Mouse (Mus musculus): ENCODE measurements around the gene Kcne2.

The Kcne2 gene

GRCm38 (mm10) chr16:92292101-92292500 is at the start of gene Kcne2:
Kcne2 (plus strand) TSS chr16:92292389.
- no peak for DNase-seq

GRCm38 (mm10) chr16:92245909-92246308 is 46.3 kb upstream of the Kcne2 start:
- DNase-seq, result no peak

- no peak for DNase-seq
Observed at GRCm38 (mm10) chr16:92246974-92247373, 45.2 kb upstream of the Kcne2 start.

- DNase-seq, result no peak
Observed at GRCm38 (mm10) chr16:92247700-92248099, 44.5 kb upstream of the Kcne2 start.

- no peak for DNase-seq
Observed at GRCm38 (mm10) chr16:92249681-92250080, 42.5 kb upstream of the Kcne2 start.

GRCm38 (mm10) chr16:92250452-92250851 is 41.7 kb upstream of the Kcne2 start:
- DNase-seq, result no peak

GRCm38 (mm10) chr16:92254316-92254715 is 37.9 kb upstream of the Kcne2 start:
- no peak for DNase-seq

- no peak for DNase-seq
Observed at GRCm38 (mm10) chr16:92267861-92268260, 24.3 kb upstream of the Kcne2 start.

- no peak for DNase-seq
Observed at GRCm38 (mm10) chr16:92274516-92274915, 17.7 kb upstream of the Kcne2 start.

GRCm38 (mm10) chr16:92275526-92275925 is 16.7 kb upstream of the Kcne2 start:
- no peak for DNase-seq

- DNase-seq, result no peak
Observed at GRCm38 (mm10) chr16:92282671-92283070, 9.5 kb upstream of the Kcne2 start.

- no peak for DNase-seq
Observed at GRCm38 (mm10) chr16:92285068-92285467, 7.1 kb upstream of the Kcne2 start.

- DNase-seq, result peak; percentile 89
Observed at GRCm38 (mm10) chr16:92286609-92287008, 5.6 kb upstream of the Kcne2 start.

GRCm38 (mm10) chr16:92288778-92289177 is 3.4 kb upstream of the Kcne2 start:
- no peak for DNase-seq

- DNase-seq, result no peak
Observed at GRCm38 (mm10) chr16:92290045-92290444, 2.1 kb upstream of the Kcne2 start.

GRCm38 (mm10) chr16:92294267-92294970 is 2.2 kb downstream of the Kcne2 start:
- no peak for DNase-seq

- no peak for DNase-seq
Observed at GRCm38 (mm10) chr16:92295328-92295727, 3.1 kb downstream of the Kcne2 start.

- peak; percentile 97 for DNase-seq
Observed at GRCm38 (mm10) chr16:92300649-92301411, 8.6 kb downstream of the Kcne2 start, which contains the start of gene Smim11. Smim11 (plus strand) TSS chr16:92301286.

- peak; percentile 75 for DNase-seq
Observed at GRCm38 (mm10) chr16:92301412-92301806, 9.2 kb downstream of the Kcne2 start.

- no peak for DNase-seq
Observed at GRCm38 (mm10) chr16:92301989-92302388, 9.8 kb downstream of the Kcne2 start.

GRCm38 (mm10) chr16:92302506-92302905 is 10.3 kb downstream of the Kcne2 start:
- peak; percentile 44 for DNase-seq

GRCm38 (mm10) chr16:92305519-92305918 is 13.3 kb downstream of the Kcne2 start:
- no peak for DNase-seq

GRCm38 (mm10) chr16:92307947-92308346 is 15.8 kb downstream of the Kcne2 start:
- DNase-seq, result no peak

- DNase-seq, result no peak
Observed at GRCm38 (mm10) chr16:92309126-92309525, 16.9 kb downstream of the Kcne2 start.
